Mouse (Mus musculus): ENCODE measurements around the gene Prr7. TPM values are rescaled to one million over a fixed set of nuclear protein-coding genes. Genes with fewer than 3 reads are reported as not detected.

Prr7 gene
- 10.8 TPM for polyA plus RNA-seq (2012; fragmentation: generic; extraction: Trizol)
- long read RNA-seq, experiment 1, partial matches to known transcripts, result 0 of 1 reads
- long read RNA-seq, experiment 1, other reads (novel, unspliced or antisense), result 0 of 1 reads
- long read RNA-seq, experiment 2, partial matches to known transcripts, result 0 of 2 reads
- long read RNA-seq, experiment 2, other reads (novel, unspliced or antisense), result 0 of 2 reads

DNA sequence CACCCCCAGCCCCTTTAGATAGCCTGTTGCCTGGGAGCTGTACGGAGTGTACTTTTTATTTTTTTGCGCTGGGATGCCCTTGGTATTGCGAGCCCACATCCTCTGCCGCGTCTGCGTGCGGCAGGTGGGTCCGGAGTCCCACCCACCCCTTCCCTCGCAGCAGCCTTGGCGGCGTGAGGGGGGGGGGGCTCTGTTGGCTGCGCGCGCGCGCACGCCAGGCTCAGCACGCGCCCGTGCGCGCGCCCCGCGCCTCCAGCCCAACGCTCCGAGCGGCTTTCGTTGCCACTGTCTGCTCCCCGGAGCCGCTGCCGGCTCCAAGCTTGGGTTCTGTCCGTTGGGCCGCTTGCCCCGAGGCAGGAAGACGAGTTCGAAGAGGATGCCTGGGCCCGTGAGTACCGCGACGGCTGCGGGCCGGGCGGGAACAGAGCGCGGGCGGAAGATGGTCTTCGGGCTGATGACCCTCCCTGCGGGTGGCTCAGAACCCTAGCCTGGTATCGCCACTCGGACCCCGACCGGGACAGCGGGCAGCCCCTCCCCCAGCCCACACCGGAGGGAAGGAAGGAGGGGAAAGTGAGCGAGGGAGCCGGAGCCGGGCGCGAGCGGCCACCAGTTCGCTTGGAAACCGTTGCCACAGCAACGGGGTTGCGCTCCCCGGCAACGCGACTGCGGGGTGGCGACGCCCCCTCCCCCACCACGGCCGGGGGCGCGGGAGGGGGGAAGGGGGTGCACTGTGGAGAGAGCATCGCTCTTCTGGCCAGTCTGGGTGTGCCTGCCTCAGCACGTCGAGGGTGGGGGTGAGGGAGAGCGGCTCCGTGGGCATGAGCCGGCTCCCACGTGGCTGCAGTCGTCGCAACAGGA is at the start of gene Prr7:
Gene Prr7 (plus strand): TSS at position 241 of the 858 bp plus-strand sequence.
- Histone ChIP-seq H3K36me3 (ENCODE audit: control insufficient read depth, insufficient read depth) (peaks cover 17% of the 10 kb centered on the region), H3K27me3 (ENCODE audit: control insufficient read depth, insufficient read depth, insufficient read length) (no peaks in the 10 kb centered on the region), H3K4me3 (ENCODE audit: insufficient read depth, poor library complexity, severe bottlenecking) (peak within 1 kb of the TSS; percentile 18), H3K79me2 (ENCODE audit: control insufficient read depth, insufficient read depth) (no peaks in the 10 kb centered on the region), H3ac (ENCODE audit: control insufficient read depth, insufficient read length, low read depth) (peak within 1 kb of the TSS; percentile 79), H3K79me3 (ENCODE audit: low read depth) (no peaks in the 10 kb centered on the region)
- TF ChIP-seq MYOG (IDR thresholded peaks at IDR 0.05; ENCODE audit: control insufficient read depth, extremely low read depth, insufficient read length), result no peak
- no peak for TF ChIP-seq CTCF (IDR thresholded peaks at IDR 0.05; ENCODE audit: control insufficient read depth, insufficient read depth, insufficient read length)

DNA sequence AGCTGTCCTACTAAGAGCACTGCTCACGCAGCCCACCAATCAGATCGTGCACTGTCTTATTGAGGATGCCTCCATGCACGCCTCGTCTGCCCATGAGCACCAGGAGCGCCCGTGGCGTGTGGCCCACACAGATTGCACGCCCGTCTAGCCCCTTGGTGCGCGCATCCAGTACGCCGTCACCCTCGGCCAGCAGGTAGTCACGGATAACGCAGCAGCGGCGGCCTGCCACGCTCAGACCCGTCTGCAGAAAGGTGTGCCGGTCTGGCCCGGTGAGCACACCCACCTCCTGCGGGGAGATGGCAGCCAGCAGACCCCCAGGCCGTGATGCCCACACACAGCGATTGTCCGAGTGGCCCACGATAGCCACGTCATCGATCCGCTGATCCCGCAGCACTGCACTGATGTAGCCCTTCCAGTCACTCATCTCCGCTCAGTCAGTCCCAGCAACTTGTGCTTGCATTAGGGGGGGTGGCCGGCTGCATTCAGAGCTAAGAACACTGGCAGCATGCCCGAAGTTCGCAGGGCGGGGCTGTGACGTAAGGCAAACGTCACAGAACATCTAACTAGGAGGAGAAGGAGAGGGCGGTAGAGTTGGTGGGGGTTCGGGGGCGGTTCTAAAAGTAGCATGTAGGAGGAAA is 49.2 kb upstream of the Prr7 start, which contains the start of gene Pfn3:
Gene Pfn3 (minus strand): TSS at position 490 of the 638 bp plus-strand sequence.
- peaks cover 9% of the 10 kb centered on the region for H3K27me3 ChIP-seq (ENCODE audit: control insufficient read depth, insufficient read depth, insufficient read length)
- no peaks in the 10 kb centered on the region for H3K36me3 ChIP-seq (ENCODE audit: control insufficient read depth, insufficient read depth)
- H3ac ChIP-seq (ENCODE audit: control insufficient read depth, insufficient read length, low read depth), result no peak within 1 kb of the TSS
- H3K4me3 ChIP-seq (ENCODE audit: insufficient read depth, poor library complexity, severe bottlenecking), result no peak within 1 kb of the TSS
- TF ChIP-seq CEBPB (IDR thresholded peaks at IDR 0.05; ENCODE audit: low read depth), result no peak
- TF ChIP-seq USF1 (IDR thresholded peaks at IDR 0.05; ENCODE audit: low read depth), result no peak
- TF ChIP-seq FOSL1 (IDR thresholded peaks at IDR 0.05; ENCODE audit: insufficient read depth, low read length, poor library complexity, severe bottlenecking), result no peak
- no peaks in the 10 kb centered on the region for H3K79me3 ChIP-seq (ENCODE audit: low read depth)
- no peaks in the 10 kb centered on the region for H3K79me2 ChIP-seq (ENCODE audit: control insufficient read depth, insufficient read depth)

- Histone ChIP-seq H3K4me3 (ENCODE audit: insufficient read depth, poor library complexity, severe bottlenecking) (no peak overlapping the region), H3ac (ENCODE audit: control insufficient read depth, insufficient read length, low read depth) (no peak overlapping the region), H3K27me3 (ENCODE audit: control insufficient read depth, insufficient read depth, insufficient read length) (peaks cover 25% of the 10 kb centered on the region), H3K36me3 (ENCODE audit: control insufficient read depth, insufficient read depth) (no peaks in the 10 kb centered on the region), H3K79me2 (ENCODE audit: control insufficient read depth, insufficient read depth) (no peaks in the 10 kb centered on the region), H3K79me3 (ENCODE audit: low read depth) (no peaks in the 10 kb centered on the region)
- TF ChIP-seq MYOD1 (IDR thresholded peaks at IDR 0.05; ENCODE audit: control insufficient read depth, insufficient read length, low read depth), result no peak
- TF ChIP-seq MAX (IDR thresholded peaks at IDR 0.05), result peak; percentile 93
- peak; percentile 95 for TF ChIP-seq CEBPB (IDR thresholded peaks at IDR 0.05; ENCODE audit: low read depth)
- no peak for TF ChIP-seq MYOG (IDR thresholded peaks at IDR 0.05; ENCODE audit: control insufficient read depth, extremely low read depth, insufficient read length)
- no peak for TF ChIP-seq FOSL1 (IDR thresholded peaks at IDR 0.05; ENCODE audit: insufficient read depth, low read length, poor library complexity, severe bottlenecking)
- peak; percentile 89 for TF ChIP-seq USF1 (IDR thresholded peaks at IDR 0.05; ENCODE audit: low read depth)
- peak; percentile 77 for TF ChIP-seq CTCF (IDR thresholded peaks at IDR 0.05; ENCODE audit: control insufficient read depth, insufficient read depth, insufficient read length)
Measured at GRCm38 (mm10) chr13:55418004-55418403, 46.1 kb upstream of the Prr7 start.

- H3K4me3 ChIP-seq (ENCODE audit: insufficient read depth, poor library complexity, severe bottlenecking), result no peak overlapping the region
- H3K79me2 ChIP-seq (ENCODE audit: control insufficient read depth, insufficient read depth), result no peaks in the 10 kb centered on the region
- H3K79me3 ChIP-seq (ENCODE audit: low read depth), result no peaks in the 10 kb centered on the region
- TF ChIP-seq MAX (IDR thresholded peaks at IDR 0.05) (no peak), MYOG (IDR thresholded peaks at IDR 0.05; ENCODE audit: control insufficient read depth, extremely low read depth, insufficient read length) (no peak), FOSL1 (IDR thresholded peaks at IDR 0.05; ENCODE audit: insufficient read depth, low read length, poor library complexity, severe bottlenecking) (no peak), CEBPB (IDR thresholded peaks at IDR 0.05; ENCODE audit: low read depth) (no peak), CTCF (IDR thresholded peaks at IDR 0.05; ENCODE audit: control insufficient read depth, insufficient read depth, insufficient read length) (no peak), USF1 (IDR thresholded peaks at IDR 0.05; ENCODE audit: low read depth) (no peak), MYOD1 (IDR thresholded peaks at IDR 0.05; ENCODE audit: control insufficient read depth, insufficient read length, low read depth) (no peak)
- H3ac ChIP-seq (ENCODE audit: control insufficient read depth, insufficient read length, low read depth), result no peak overlapping the region
- H3K36me3 ChIP-seq (ENCODE audit: control insufficient read depth, insufficient read depth), result no peaks in the 10 kb centered on the region
- peaks cover 25% of the 10 kb centered on the region for H3K27me3 ChIP-seq (ENCODE audit: control insufficient read depth, insufficient read depth, insufficient read length)
Measured at GRCm38 (mm10) chr13:55419142-55419541, 44.9 kb upstream of the Prr7 start.

GRCm38 (mm10) chr13:55420018-55420932 is 43.8 kb upstream of the Prr7 start:
- no peak overlapping the region for H3K4me3 ChIP-seq (ENCODE audit: insufficient read depth, poor library complexity, severe bottlenecking)
- H3K79me2 ChIP-seq (ENCODE audit: control insufficient read depth, insufficient read depth), result no peaks in the 10 kb centered on the region
- no peaks in the 10 kb centered on the region for H3K79me3 ChIP-seq (ENCODE audit: low read depth)
- TF ChIP-seq CEBPB (IDR thresholded peaks at IDR 0.05; ENCODE audit: low read depth), result no peak
- no peak for TF ChIP-seq CTCF (IDR thresholded peaks at IDR 0.05; ENCODE audit: control insufficient read depth, insufficient read depth, insufficient read length)
- no peak overlapping the region for H3ac ChIP-seq (ENCODE audit: control insufficient read depth, insufficient read length, low read depth)
- no peaks in the 10 kb centered on the region for H3K36me3 ChIP-seq (ENCODE audit: control insufficient read depth, insufficient read depth)
- H3K27me3 ChIP-seq (ENCODE audit: control insufficient read depth, insufficient read depth, insufficient read length), result peaks cover 25% of the 10 kb centered on the region
